Mouse (Mus musculus): ENCODE results near the gene Mgll. TPM values are rescaled to one million over a fixed set of nuclear protein-coding genes. Genes with fewer than 3 reads are reported as not detected.

Gene Mgll
- polyA plus RNA-seq, 1 experiment from 2014 or later: 44.4 TPM

GRCm38 (mm10) chr6:88865704-88866103, 141.5 kb downstream of the Mgll start:
- Histone ChIP-seq H3K4me3 (no peak overlapping the region), H3K27me3 (no peaks in the 10 kb centered on the region), H3K9ac (no peak overlapping the region), H3K36me3 (peaks cover 11% of the 10 kb centered on the region; the same call in 1 of the 2 replicates), H3K4me1 (replicated peaks) (no peaks in the 10 kb centered on the region), H3K9me3 (replicated peaks) (no peaks in the 10 kb centered on the region), H3K4me2 (no peak overlapping the region), H3K27ac (no peak overlapping the region)
- 83% methylated on average over 7 of the region's 7 CpGs for WGBS
- no peak for ATAC-seq (replicated peaks; ENCODE audit: insufficient number of reproducible peaks, insufficient read depth, low FRiP score, low read depth)

GRCm38 (mm10) chr6:88869459-88869858, 145.2 kb downstream of the Mgll start:
- H3K4me1 ChIP-seq (replicated peaks): peaks cover 12% of the 10 kb centered on the region
- H3K9ac ChIP-seq: no peak overlapping the region
- no peaks in the 10 kb centered on the region for H3K9me3 ChIP-seq (replicated peaks)
- no peak overlapping the region for H3K4me2 ChIP-seq
- H3K4me3 ChIP-seq: no peak overlapping the region
- H3K27ac ChIP-seq: no peak overlapping the region
- peaks cover 8% of the 10 kb centered on the region for H3K27me3 ChIP-seq
- no peak for ATAC-seq (replicated peaks; ENCODE audit: insufficient number of reproducible peaks, insufficient read depth, low FRiP score, low read depth)
- H3K36me3 ChIP-seq: no peaks in the 10 kb centered on the region
- WGBS: 75% methylated on average over 7 of the region's 7 CpGs

GRCm38 (mm10) chr6:88870594-88870993, 146.4 kb downstream of the Mgll start:
- H3K4me2 ChIP-seq: no peak overlapping the region
- H3K9me3 ChIP-seq (replicated peaks): no peaks in the 10 kb centered on the region
- 52% methylated on average over 4 of the region's 4 CpGs for WGBS
- H3K27me3 ChIP-seq: peaks cover 16% of the 10 kb centered on the region
- H3K9ac ChIP-seq: no peak overlapping the region
- no peak for ATAC-seq (replicated peaks; ENCODE audit: insufficient number of reproducible peaks, insufficient read depth, low FRiP score, low read depth)
- no peak overlapping the region for H3K4me3 ChIP-seq
- H3K4me1 ChIP-seq (replicated peaks): peaks cover 18% of the 10 kb centered on the region
- no peak overlapping the region for H3K27ac ChIP-seq
- H3K36me3 ChIP-seq: no peaks in the 10 kb centered on the region

- H3K4me1 ChIP-seq (replicated peaks): peaks cover 18% of the 10 kb centered on the region
- H3K4me2 ChIP-seq: no peak overlapping the region
- no peaks in the 10 kb centered on the region for H3K9me3 ChIP-seq (replicated peaks)
- WGBS: 52% methylated on average over 8 of the region's 8 CpGs
- no peak overlapping the region for H3K9ac ChIP-seq
- H3K4me3 ChIP-seq: no peak overlapping the region
- H3K27me3 ChIP-seq: peaks cover 21% of the 10 kb centered on the region
- no peak for ATAC-seq (replicated peaks; ENCODE audit: insufficient number of reproducible peaks, insufficient read depth, low FRiP score, low read depth)
- H3K36me3 ChIP-seq: no peaks in the 10 kb centered on the region
- H3K27ac ChIP-seq: no peak overlapping the region
Observed at GRCm38 (mm10) chr6:88871546-88871945, 147.3 kb downstream of the Mgll start.

GRCm38 (mm10) chr6:88872811-88873210, 148.6 kb downstream of the Mgll start:
- whole genome bisulfite sequencing: 36% methylated on average over 7 of the region's 7 CpGs
- ATAC-seq (replicated peaks; ENCODE audit: insufficient number of reproducible peaks, insufficient read depth, low FRiP score, low read depth): no peak

GRCm38 (mm10) chr6:88873965-88874867, 150.0 kb downstream of the Mgll start:
- Histone ChIP-seq H3K9me3 (replicated peaks) (no peaks in the 10 kb centered on the region), H3K9ac (peak overlapping the region; percentile 83), H3K27ac (no peak overlapping the region), H3K4me1 (replicated peaks) (peaks cover 18% of the 10 kb centered on the region), H3K4me2 (peak overlapping the region; percentile 99), H3K4me3 (peak overlapping the region; percentile 83), H3K27me3 (peaks cover 21% of the 10 kb centered on the region), H3K36me3 (no peaks in the 10 kb centered on the region)
- ATAC-seq (replicated peaks; ENCODE audit: insufficient number of reproducible peaks, insufficient read depth, low FRiP score, low read depth): peak; percentile 44; the same call in 1 of the 2 replicates
- WGBS: 4% methylated on average over 67 of the region's 74 CpGs

More at GRCm38 (mm10) chr6:88872811-88873210, 148.6 kb downstream of the Mgll start:
- Histone ChIP-seq H3K4me3 (no peak overlapping the region), H3K9ac (no peak overlapping the region), H3K4me1 (replicated peaks) (peaks cover 18% of the 10 kb centered on the region), H3K4me2 (no peak overlapping the region), H3K27ac (no peak overlapping the region), H3K36me3 (no peaks in the 10 kb centered on the region), H3K9me3 (replicated peaks) (no peaks in the 10 kb centered on the region), H3K27me3 (peaks cover 21% of the 10 kb centered on the region)

GRCm38 (mm10) chr6:88874868-88875508, 150.8 kb downstream of the Mgll start, which contains the start of gene Podxl2:
Podxl2 (minus strand) TSS chr6:88875044.
- Histone ChIP-seq H3K27me3 (peaks cover 21% of the 10 kb centered on the region), H3K36me3 (no peaks in the 10 kb centered on the region), H3K9ac (peak within 1 kb of the TSS; percentile 83), H3K4me1 (replicated peaks) (peaks cover 18% of the 10 kb centered on the region), H3K4me3 (peak within 1 kb of the TSS; percentile 83), H3K27ac (no peak within 1 kb of the TSS), H3K4me2 (peak within 1 kb of the TSS; percentile 99), H3K9me3 (replicated peaks) (no peaks in the 10 kb centered on the region)
- 8% methylated on average over 60 of the region's 63 CpGs for WGBS
- ATAC-seq (replicated peaks; ENCODE audit: insufficient number of reproducible peaks, insufficient read depth, low FRiP score, low read depth): peak; percentile 77

Other genes starting within 250 kb of the Mgll start
- 145 and 179 TPM in 2 replicates for gene Sec61a1, start 205.5 kb upstream of the Mgll start, polyA plus RNA-seq (2015; fragmentation: Nextera tagmentation; extraction: Ambion mirVana)
- 25.5 and 25.6 TPM in 2 replicates for gene Kbtbd12, start 86.5 kb upstream of the Mgll start, polyA plus RNA-seq (2015; fragmentation: Nextera tagmentation; extraction: Ambion mirVana)
- gene Abtb1, start 117.6 kb downstream of the Mgll start, polyA plus RNA-seq (2015; fragmentation: Nextera tagmentation; extraction: Ambion mirVana): 21.7 and 27.3 TPM in 2 replicates
- 42.5 and 52.5 TPM in 2 replicates for gene Podxl2, start 150.6 kb downstream of the Mgll start, polyA plus RNA-seq (2015; fragmentation: Nextera tagmentation; extraction: Ambion mirVana)
- gene Mcm2, start 174.4 kb downstream of the Mgll start, polyA plus RNA-seq (2015; fragmentation: Nextera tagmentation; extraction: Ambion mirVana): 68.2 and 94.2 TPM in 2 replicates
- gene Tpra1, start 177.8 kb downstream of the Mgll start, polyA plus RNA-seq (2015; fragmentation: Nextera tagmentation; extraction: Ambion mirVana): 41.4 and 54.7 TPM in 2 replicates